Mouse (Mus musculus) embryo, embryonic 10.5 days (tissue): ENCODE data around the gene H3f3b.

Source experiments
- DNase-seq: peaks from one replicate; pipeline ENCODE4 v3.0.0-alpha.2; 2015; ENCODE audit warnings: low spot score

H3f3b gene

GRCm38 (mm10) chr11:116027756-116028155 lies at the start of gene H3f3b:
TSS of gene H3f3b (minus strand) at chr11:116027962.
- no peak for DNase-seq

GRCm38 (mm10) chr11:116076836-116077235 lies 49.1 kb upstream of the H3f3b start:
- no peak for DNase-seq

GRCm38 (mm10) chr11:116076266-116076540 lies 48.4 kb upstream of the H3f3b start:
- DNase-seq: no peak

GRCm38 (mm10) chr11:116075539-116076265 lies 47.9 kb upstream of the H3f3b start:
- DNase-seq: no peak

- no peak for DNase-seq
These were observed 46.8 kb upstream of the H3f3b start for GRCm38 (mm10) chr11:116074436-116074991.

- no peak for DNase-seq
These were observed 44.8 kb upstream of the H3f3b start for GRCm38 (mm10) chr11:116072608-116073007.

GRCm38 (mm10) chr11:116071510-116071909 lies 43.7 kb upstream of the H3f3b start:
- peak; percentile 24 for DNase-seq

- DNase-seq: no peak
These were observed 37.6 kb upstream of the H3f3b start for GRCm38 (mm10) chr11:116065345-116065744.

- no peak for DNase-seq
These were observed 36.6 kb upstream of the H3f3b start for GRCm38 (mm10) chr11:116064187-116064867.

- DNase-seq: no peak
These were observed 35.8 kb upstream of the H3f3b start for GRCm38 (mm10) chr11:116063562-116063961.

- DNase-seq: no peak
These were observed 34.8 kb upstream of the H3f3b start for GRCm38 (mm10) chr11:116062521-116062920.

GRCm38 (mm10) chr11:116061641-116062415 lies 34.1 kb upstream of the H3f3b start:
- DNase-seq: no peak

GRCm38 (mm10) chr11:116060596-116060995 lies 32.8 kb upstream of the H3f3b start:
- no peak for DNase-seq

- no peak for DNase-seq
These were observed 31.9 kb upstream of the H3f3b start for GRCm38 (mm10) chr11:116059691-116060025.

GRCm38 (mm10) chr11:116058868-116059690 lies 31.3 kb upstream of the H3f3b start:
- DNase-seq: no peak

- DNase-seq: no peak
These were observed 30.4 kb upstream of the H3f3b start for GRCm38 (mm10) chr11:116058022-116058614.

GRCm38 (mm10) chr11:116057237-116057881 lies 29.6 kb upstream of the H3f3b start:
- DNase-seq: no peak

- no peak for DNase-seq
These were observed 28.1 kb upstream of the H3f3b start for GRCm38 (mm10) chr11:116055873-116056272.

- no peak for DNase-seq
These were observed 25.9 kb upstream of the H3f3b start for GRCm38 (mm10) chr11:116053510-116054229.

- DNase-seq: no peak
These were observed 22.4 kb upstream of the H3f3b start for GRCm38 (mm10) chr11:116050196-116050595.
